Comparison of ENCODE assay signal across 10 mouse cellular contexts in the genomic region with DNA sequence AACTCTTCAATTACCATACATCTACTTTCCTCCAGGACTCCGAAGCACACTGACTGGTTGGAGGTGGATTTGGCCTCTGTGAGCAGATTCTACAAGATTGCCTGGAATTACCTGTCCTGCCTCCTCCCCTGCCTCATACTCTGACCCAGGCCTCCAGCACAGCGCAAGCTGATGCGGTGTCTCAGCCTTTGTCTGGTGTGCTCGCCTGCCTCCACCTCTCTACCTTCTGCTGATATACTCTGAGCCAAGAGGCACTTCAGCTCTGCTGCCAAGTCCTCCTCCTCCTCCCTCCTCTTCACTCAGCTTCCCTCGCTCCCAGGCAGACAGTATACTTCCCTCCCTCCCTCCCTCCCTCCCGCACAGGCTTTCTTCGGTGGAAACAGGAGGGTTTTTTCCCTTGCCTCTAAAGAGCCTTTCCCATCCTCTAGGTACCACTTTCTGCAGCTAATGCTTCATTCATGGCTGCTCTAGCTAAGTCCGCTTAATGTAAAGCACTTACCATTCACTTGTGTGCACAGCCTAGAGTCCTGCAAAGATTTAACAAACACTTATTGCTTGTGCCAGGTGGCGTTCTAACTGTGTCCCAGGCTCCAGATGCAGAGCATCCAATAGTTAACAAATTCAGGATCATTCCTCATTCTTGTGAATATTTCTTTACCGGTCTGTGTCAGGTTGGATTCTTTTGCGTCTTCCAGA.
DNase-seq lines count a peak whose midpoint lies in the region; ATAC-seq lines count a peak whose summit lies in the region.
"Had no signal": no experiment of that assay in that cellular context is flagged by ENCODE, and none has a peak within 500 bp of the region (broad histone marks: within the 10 kb centered on the region; RNA-seq: fewer than 3 reads in every experiment).

No protein-coding gene starts in this region.

- DNase-seq in heart, adult 11 months, result peak; percentile 63
- no peak for DNase-seq in heart, postnatal 10 days
- peak; percentile 98 for DNase-seq in brain, adult 2 months (ENCODE audit: low read depth, low spot score)
- peak; percentile 81 for DNase-seq in forebrain, embryonic 14.5 days (ENCODE audit: low spot score)
- peak; percentile 59 to 91 for DNase-seq in left cerebral cortex, postnatal 25 days (ENCODE audit: low spot score in 2 of 2)
- no peak for DNase-seq in thymus, adult 18-20 months
- no peak for DNase-seq in kidney, postnatal 25 days
- DNase-seq in urinary bladder, postnatal 25 days (ENCODE audit: low spot score), result no peak
- DNase-seq: gastrocnemius, postnatal 14 days had no signal

- 49% methylated on average over 11 of the region's 11 CpGs for WGBS in forebrain, embryonic 14.5 days

- peaks cover 10% of the 10 kb centered on the region for H3K4me1 ChIP-seq in forebrain, embryonic 14.5 days (ENCODE audit: control insufficient read depth, insufficient read depth, low read length)
- H3K4me1 ChIP-seq: liver, embryonic 15.5 days had no signal

- H3K27ac ChIP-seq in forebrain, embryonic 14.5 days (ENCODE audit: low read depth, low read length), result peak overlapping the region; percentile 56
- H3K27ac ChIP-seq: liver, embryonic 15.5 days had no signal

- intact Hi-C loops in heart, postnatal 10 days (cut with DNase I), result no loop called here
- intact Hi-C loops in left cerebral cortex, postnatal 25 days (cut with DNase I), result loop anchor here (5.0 kb wide), 3 partner anchors 44 to 89 kb away; a partner anchor contains a TSS

- H3K27me3 ChIP-seq in forebrain, embryonic 14.5 days (replicated peaks; ENCODE audit: control insufficient read depth, insufficient read depth, low read length), result no peaks in the 10 kb centered on the region
- H3K27me3 ChIP-seq: liver, embryonic 15.5 days had no signal

- H3K9ac ChIP-seq in forebrain, embryonic 14.5 days (ENCODE audit: low read length), result no peak overlapping the region
- H3K9ac ChIP-seq: liver, embryonic 15.5 days had no signal

- no peaks in the 10 kb centered on the region for H3K9me3 ChIP-seq in forebrain, embryonic 14.5 days (replicated peaks; ENCODE audit: control insufficient read depth, low read length)
- H3K9me3 ChIP-seq: liver, embryonic 15.5 days had no signal

- no peak overlapping the region for H3K4me3 ChIP-seq in forebrain, embryonic 14.5 days (ENCODE audit: low read depth, low read length)
- H3K4me3 ChIP-seq: liver, embryonic 15.5 days had no signal

- peak; percentile 94 for ATAC-seq in forebrain, embryonic 14.5 days

- H3K36me3 ChIP-seq in forebrain, embryonic 14.5 days (ENCODE audit: control insufficient read depth, insufficient read depth, low read length), result no peaks in the 10 kb centered on the region
- H3K36me3 ChIP-seq: liver, embryonic 15.5 days had no signal

- peak overlapping the region; percentile 18; the same call in 1 of the 2 replicates for H3K4me2 ChIP-seq in forebrain, embryonic 14.5 days (ENCODE audit: low read length)
- H3K4me2 ChIP-seq: liver, embryonic 15.5 days had no signal

Comparison
In these comparisons a context has a peak if more than half of its experiments do, and no peak if none do; other contexts are left out.
1. DNase-seq: peak in heart, adult 11 months (single experiment), brain, adult 2 months (single experiment), forebrain, embryonic 14.5 days (single experiment) and left cerebral cortex, postnatal 25 days (2 of 2); none in heart, postnatal 10 days (0 of 2), thymus, adult 18-20 months (0 of 2), kidney, postnatal 25 days (0 of 2) and urinary bladder, postnatal 25 days (single experiment).